Mouse (Mus musculus): ENCODE results near the gene D5Ertd579e. TPM values are rescaled to one million over a fixed set of nuclear protein-coding genes. Genes with fewer than 3 reads are reported as not detected.

The D5Ertd579e gene
- 16.4 and 18.6 TPM in 2 replicates for polyA plus RNA-seq (2015; fragmentation: Nextera tagmentation; extraction: Ambion mirVana)

DNA sequence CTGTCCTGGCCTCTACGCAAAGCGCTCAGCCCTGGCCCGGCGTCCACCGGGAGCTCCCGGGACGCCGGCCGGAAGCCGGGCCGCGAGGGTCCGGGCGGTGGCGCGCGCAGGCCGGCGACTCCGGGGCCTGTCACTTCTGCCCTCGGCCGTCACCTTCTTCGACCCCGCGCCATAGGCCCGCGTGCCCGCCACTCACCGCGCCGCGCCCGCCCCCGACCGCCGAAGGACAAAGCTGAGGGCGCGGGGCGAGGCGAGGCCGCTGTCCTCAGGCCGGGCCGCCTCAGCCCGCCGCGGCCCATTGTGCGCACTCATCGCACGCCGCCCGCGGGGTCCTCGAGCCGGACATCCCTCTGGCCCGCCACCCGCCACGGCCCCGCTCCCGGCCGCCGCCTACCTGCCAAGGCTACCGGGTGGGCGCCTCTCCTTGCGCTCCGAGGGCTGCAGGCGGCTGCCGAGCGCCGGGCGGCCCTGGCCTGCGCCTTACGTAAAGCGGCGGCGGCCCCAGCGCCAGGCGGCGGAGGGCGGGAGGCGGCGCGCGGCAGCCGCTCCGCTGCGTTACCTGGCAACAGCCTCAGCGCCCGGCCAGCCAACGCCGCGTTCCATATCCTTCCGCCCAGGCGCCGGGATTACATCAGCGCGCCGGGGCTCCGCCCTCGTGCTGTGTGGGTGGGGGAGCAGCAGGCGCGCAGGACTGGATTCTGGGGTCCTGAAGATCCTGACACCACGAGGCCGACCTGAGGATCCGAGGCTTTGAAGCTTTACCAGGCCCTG, at the start of gene D5Ertd579e:
D5Ertd579e (minus strand) TSS at position 564 of the 771 bp plus-strand sequence.

DNA sequence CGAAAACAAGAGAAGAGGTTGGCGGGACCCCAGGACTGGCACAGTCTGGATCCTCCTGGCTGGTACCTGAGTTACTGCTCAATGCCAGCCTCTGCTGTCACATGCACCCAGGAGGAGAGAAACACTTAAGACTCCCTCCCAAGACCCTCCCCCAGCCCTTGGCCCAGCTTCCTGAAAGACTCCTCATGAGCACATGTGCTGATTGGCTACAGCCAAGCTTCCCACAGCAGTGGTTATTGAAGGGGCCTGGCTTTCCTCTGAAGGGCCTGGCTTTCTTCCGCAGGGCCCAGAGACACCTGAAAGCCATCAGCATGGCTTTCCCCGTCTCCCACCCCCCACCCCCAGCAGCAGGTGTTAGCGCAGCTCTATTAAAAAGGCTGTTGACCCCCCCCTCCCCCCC, 102.6 kb downstream of the D5Ertd579e start, which contains the start of gene Tbc1d14:
Tbc1d14 (minus strand) TSS at position 101 of the 400 bp plus-strand sequence.

Other genes starting within 250 kb of the D5Ertd579e start
- gene Grpel1, start 231.0 kb downstream of the D5Ertd579e start, polyA plus RNA-seq (2015; fragmentation: Nextera tagmentation; extraction: Ambion mirVana) = 41.0 and 43.2 TPM in 2 replicates
- 1.2 and 2.0 TPM in 2 replicates for gene Tada2b, start 211.7 kb downstream of the D5Ertd579e start, polyA plus RNA-seq (2015; fragmentation: Nextera tagmentation; extraction: Ambion mirVana)
- 0.14 and 0.24 TPM in 2 replicates for gene Ccdc96, start 211.4 kb downstream of the D5Ertd579e start, polyA plus RNA-seq (2015; fragmentation: Nextera tagmentation; extraction: Ambion mirVana)
- 10.1 and 10.4 TPM in 2 replicates for gene Tbc1d14, start 102.7 kb downstream of the D5Ertd579e start, polyA plus RNA-seq (2015; fragmentation: Nextera tagmentation; extraction: Ambion mirVana)
- 22.1 and 22.5 TPM in 2 replicates for gene Bloc1s4, start 52.6 kb upstream of the D5Ertd579e start, polyA plus RNA-seq (2015; fragmentation: Nextera tagmentation; extraction: Ambion mirVana)
- 340 and 384 TPM in 2 replicates for gene Mrfap1, start 100.7 kb upstream of the D5Ertd579e start, polyA plus RNA-seq (2015; fragmentation: Nextera tagmentation; extraction: Ambion mirVana)
- 20.5 and 22.7 TPM in 2 replicates for gene Man2b2, start 134.6 kb upstream of the D5Ertd579e start, polyA plus RNA-seq (2015; fragmentation: Nextera tagmentation; extraction: Ambion mirVana)
- 0.12 and 0.18 TPM in 2 replicates for gene Ppp2r2c, start 172.5 kb upstream of the D5Ertd579e start, polyA plus RNA-seq (2015; fragmentation: Nextera tagmentation; extraction: Ambion mirVana)

Data from urinary bladder, postnatal 0 days (tissue).